Mouse (Mus musculus) stomach, embryonic 16.5 days (tissue): ENCODE measurements around the gene Fry. TPM values are rescaled to one million over a fixed set of nuclear protein-coding genes. Genes with fewer than 3 reads are reported as not detected.

Source experiments
- ATAC-seq: fragments of 200-750 bp; cut with Nextera tagmentation; 2 replicates; pipeline ENCODE4 v1.8.0; 2017; ENCODE audit warnings: moderate number of reproducible peaks, moderate TSS enrichment; ENCODE audit not compliant: insufficient read depth, low FRiP score
- H3K27ac ChIP-seq: fragments of 300-500 bp; sonication (generic); 2 replicates; pipeline ENCODE4 v1.5.1; 2014; ENCODE audit warnings: low read length
- H3K27me3 ChIP-seq: fragments of 300-500 bp; sonication (generic); 2 replicates; pipeline ENCODE4 v1.6.1; 2014; ENCODE audit warnings: low read length, control low read depth, mixed read lengths; ENCODE audit not compliant: control insufficient read depth, insufficient read depth
- H3K36me3 ChIP-seq: fragments of 300-500 bp; sonication (generic); 2 replicates; pipeline ENCODE4 v1.6.1; 2014; ENCODE audit warnings: low read length; ENCODE audit not compliant: control insufficient read depth, insufficient read depth
- H3K4me1 ChIP-seq: fragments of 300-500 bp; sonication (generic); 2 replicates; pipeline ENCODE4 v1.6.1; 2014; ENCODE audit warnings: low read length, control low read depth, mixed read lengths; ENCODE audit not compliant: control insufficient read depth, insufficient read depth
- H3K4me2 ChIP-seq: fragments of 300-500 bp; sonication (generic); 2 replicates; pipeline ENCODE4 v1.6.1; 2014; ENCODE audit warnings: low read depth, low read length, mixed read lengths
- H3K4me3 ChIP-seq: fragments of 300-500 bp; sonication (generic); replicated peaks from 2 replicates; pipeline ENCODE4 v1.5.1; 2014; ENCODE audit warnings: mild to moderate bottlenecking, low read length
- H3K9ac ChIP-seq: fragments of 300-500 bp; sonication (generic); 2 replicates; pipeline ENCODE4 v1.6.1; 2014; ENCODE audit warnings: low read length
- H3K9me3 ChIP-seq: fragments of 300-500 bp; sonication (generic); replicated peaks from 2 replicates; pipeline ENCODE4 v1.6.1; 2016; ENCODE audit warnings: low read length, control low read depth; ENCODE audit not compliant: control insufficient read depth
- WGBS: fragments of 180-500 bp; shearing (Covaris S2); extraction: QIAGEN DNeasy Blood & Tissue Kit; methylation state at CpG from one replicate; pipeline ENCODE4 v1.1.7; 2014; 5-methylcytosine and 5-hydroxymethylcytosine counted together
- polyA plus RNA-seq: library from polyadenylated mRNA; unstranded; fragments of >200 nt; fragmentation: Nextera tagmentation; extraction: Ambion mirVana; gene quantifications from 2 replicates; pipeline ENCODE4 v1.2.1, GENCODE M21; 2015

Gene Fry
- polyA plus RNA-seq, 1 experiment from 2014 or later, result 10.8 TPM

DNA sequence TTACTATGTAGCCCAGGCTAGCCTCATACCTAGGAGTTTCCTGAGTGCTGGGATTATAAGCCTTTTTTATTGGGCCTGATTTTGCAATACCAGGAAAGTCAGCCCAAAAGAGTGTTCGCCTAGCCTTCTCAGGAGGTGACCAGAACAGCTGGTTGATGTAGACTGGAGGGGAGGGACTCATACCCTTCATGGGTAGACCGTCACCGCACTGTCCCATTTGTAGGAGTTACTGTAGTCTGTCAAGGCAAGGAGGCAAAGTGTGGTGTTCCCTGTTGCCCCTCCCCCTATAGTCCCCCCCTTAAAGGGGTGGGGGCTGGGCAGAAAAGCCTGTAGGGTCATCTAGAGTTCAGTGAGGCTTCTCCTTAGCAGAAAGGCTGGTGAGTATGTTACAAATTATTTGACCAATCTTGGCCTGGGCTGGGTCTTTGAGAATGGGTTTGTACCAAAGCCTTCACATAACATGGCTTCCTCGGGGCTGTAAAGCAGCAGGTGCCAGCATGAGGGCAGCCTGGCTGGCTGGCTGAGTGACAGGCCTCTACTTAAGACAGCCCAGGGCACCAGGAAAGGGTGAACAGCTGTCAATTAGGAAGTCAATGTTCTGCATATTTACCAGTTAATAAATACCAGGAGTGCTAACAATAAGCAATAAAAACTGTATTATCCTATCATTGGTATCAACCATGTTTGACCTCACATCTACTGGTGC, 172.2 kb downstream of the Fry start:
- no peak overlapping the region for H3K9ac ChIP-seq
- no peaks in the 10 kb centered on the region for H3K27me3 ChIP-seq
- H3K4me2 ChIP-seq, result no peak overlapping the region
- peaks cover 9% of the 10 kb centered on the region for H3K4me1 ChIP-seq
- H3K9me3 ChIP-seq, result no peaks in the 10 kb centered on the region
- H3K27ac ChIP-seq, result no peak overlapping the region
- H3K36me3 ChIP-seq, result no peaks in the 10 kb centered on the region
- no peak for ATAC-seq
- H3K4me3 ChIP-seq, result no peak overlapping the region
- WGBS, result 65% methylated on average over 4 of the region's 4 CpGs

GRCm38 (mm10) chr5:150291216-150291615, 172.8 kb downstream of the Fry start:
- H3K4me2 ChIP-seq, result no peak overlapping the region
- H3K36me3 ChIP-seq, result no peaks in the 10 kb centered on the region
- no peak for ATAC-seq
- H3K27ac ChIP-seq, result no peak overlapping the region
- WGBS, result 80% methylated on average over 6 of the region's 6 CpGs
- no peak overlapping the region for H3K9ac ChIP-seq
- H3K4me3 ChIP-seq, result no peak overlapping the region
- H3K27me3 ChIP-seq, result no peaks in the 10 kb centered on the region
- no peaks in the 10 kb centered on the region for H3K9me3 ChIP-seq
- peaks cover 9% of the 10 kb centered on the region for H3K4me1 ChIP-seq

- no peaks in the 10 kb centered on the region for H3K9me3 ChIP-seq
- peak; percentile 23; the same call in 1 of the 2 replicates for ATAC-seq
These were observed 173.7 kb downstream of the Fry start for GRCm38 (mm10) chr5:150292186-150292585.

GRCm38 (mm10) chr5:150294306-150294705, 175.9 kb downstream of the Fry start:
- Histone ChIP-seq H3K4me2 (no peak overlapping the region), H3K4me3 (no peak overlapping the region), H3K27me3 (no peaks in the 10 kb centered on the region), H3K36me3 (no peaks in the 10 kb centered on the region), H3K4me1 (peaks cover 9% of the 10 kb centered on the region), H3K27ac (no peak overlapping the region), H3K9me3 (no peaks in the 10 kb centered on the region), H3K9ac (no peak overlapping the region)
- no peak for ATAC-seq
- 75% methylated on average over 11 of the region's 11 CpGs for WGBS

More at GRCm38 (mm10) chr5:150292186-150292585, 173.7 kb downstream of the Fry start:
- WGBS, result 37% methylated on average over 3 of the region's 3 CpGs
- H3K27me3 ChIP-seq, result no peaks in the 10 kb centered on the region
- H3K4me2 ChIP-seq, result no peak overlapping the region
- no peaks in the 10 kb centered on the region for H3K36me3 ChIP-seq
- peaks cover 9% of the 10 kb centered on the region for H3K4me1 ChIP-seq
- H3K4me3 ChIP-seq, result no peak overlapping the region
- no peak overlapping the region for H3K9ac ChIP-seq
- H3K27ac ChIP-seq, result no peak overlapping the region

DNA sequence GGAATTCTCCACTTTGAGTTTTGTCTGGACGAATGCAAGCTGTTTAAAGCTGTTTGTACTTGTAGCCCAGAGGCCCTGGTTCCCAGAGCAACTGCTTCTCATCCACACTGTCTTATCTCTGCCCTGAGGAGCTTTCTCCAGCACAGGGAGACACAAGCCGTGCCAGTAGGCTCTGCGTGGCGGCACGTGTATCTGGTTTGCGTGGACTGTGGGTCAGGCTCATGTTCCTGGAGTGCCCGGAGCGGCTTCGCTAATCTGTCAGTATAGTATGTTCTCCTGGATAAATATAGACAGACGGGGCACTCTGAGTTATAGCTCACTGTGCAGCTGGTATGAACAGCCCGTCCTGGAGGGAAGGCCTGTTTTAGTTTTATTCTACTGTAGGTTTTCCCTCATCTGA, 176.7 kb downstream of the Fry start:
- WGBS, result 52% methylated on average over 11 of the region's 11 CpGs
- H3K4me2 ChIP-seq, result no peak overlapping the region
- peaks cover 9% of the 10 kb centered on the region for H3K4me1 ChIP-seq
- no peaks in the 10 kb centered on the region for H3K27me3 ChIP-seq
- H3K9ac ChIP-seq, result no peak overlapping the region
- ATAC-seq, result no peak
- H3K4me3 ChIP-seq, result no peak overlapping the region
- H3K36me3 ChIP-seq, result no peaks in the 10 kb centered on the region
- peak overlapping the region; percentile 65 for H3K27ac ChIP-seq
- no peaks in the 10 kb centered on the region for H3K9me3 ChIP-seq

GRCm38 (mm10) chr5:150298969-150299368, 180.5 kb downstream of the Fry start:
- H3K9ac ChIP-seq, result no peak overlapping the region
- no peaks in the 10 kb centered on the region for H3K27me3 ChIP-seq
- H3K4me1 ChIP-seq, result peaks cover 6% of the 10 kb centered on the region
- H3K27ac ChIP-seq, result no peak overlapping the region
- no peak overlapping the region for H3K4me3 ChIP-seq
- WGBS, result 81% methylated on average over 6 of the region's 6 CpGs
- no peak overlapping the region for H3K4me2 ChIP-seq
- H3K9me3 ChIP-seq, result no peaks in the 10 kb centered on the region
- no peak for ATAC-seq
- H3K36me3 ChIP-seq, result no peaks in the 10 kb centered on the region

DNA sequence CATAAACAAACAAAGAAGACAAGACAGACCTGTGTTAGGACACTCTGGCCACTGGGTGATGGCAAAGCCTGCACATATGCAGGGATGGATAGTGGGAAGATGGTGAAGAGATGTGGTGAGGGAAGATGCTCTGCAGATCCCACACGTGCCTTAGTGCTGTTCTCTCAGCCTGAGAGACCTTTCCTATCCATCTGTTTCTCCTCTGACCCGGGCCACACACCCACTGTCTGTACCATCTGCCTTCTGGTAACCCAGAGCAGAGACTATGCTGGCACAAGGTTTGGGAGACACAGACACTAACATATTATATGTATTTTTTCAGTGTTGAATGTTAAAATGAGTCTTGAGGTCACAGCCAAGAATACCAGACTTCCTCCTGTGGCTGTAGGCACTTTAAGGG, 183.7 kb downstream of the Fry start:
- H3K4me1 ChIP-seq, result no peaks in the 10 kb centered on the region
- 84% methylated on average over 2 of the region's 2 CpGs for WGBS

GRCm38 (mm10) chr5:150302996-150303395, 184.6 kb downstream of the Fry start:
- WGBS, result 60% methylated on average over 5 of the region's 5 CpGs

More for the DNA sequence above, 183.7 kb downstream of the Fry start:
- Histone ChIP-seq H3K9me3 (no peaks in the 10 kb centered on the region), H3K4me2 (no peak overlapping the region), H3K27me3 (no peaks in the 10 kb centered on the region), H3K36me3 (no peaks in the 10 kb centered on the region), H3K4me3 (no peak overlapping the region), H3K27ac (no peak overlapping the region), H3K9ac (no peak overlapping the region)
- ATAC-seq, result no peak

DNA sequence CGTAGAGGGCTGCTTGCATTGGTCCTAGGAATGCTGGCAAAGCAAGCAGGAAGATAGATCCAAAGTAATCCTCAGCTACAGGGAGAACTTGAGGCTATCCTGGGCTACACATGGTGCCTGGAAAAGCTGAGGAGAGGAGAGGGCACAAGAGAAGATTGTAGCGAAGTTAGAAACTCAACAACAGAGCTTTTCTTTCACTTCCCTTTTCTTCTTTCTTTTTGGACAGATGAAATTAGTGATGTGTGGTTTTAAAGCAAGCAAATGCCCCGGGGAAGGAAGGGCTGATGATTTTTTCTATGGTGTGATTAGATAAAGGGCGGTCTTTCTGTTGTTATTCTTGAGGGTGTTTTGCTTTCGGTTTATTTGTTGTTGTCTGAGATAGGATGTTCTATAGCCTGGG, 188.1 kb downstream of the Fry start:
- Histone ChIP-seq H3K4me3 (no peak overlapping the region), H3K36me3 (no peaks in the 10 kb centered on the region), H3K9ac (no peak overlapping the region), H3K4me2 (no peak overlapping the region), H3K27ac (no peak overlapping the region), H3K27me3 (no peaks in the 10 kb centered on the region), H3K4me1 (no peaks in the 10 kb centered on the region), H3K9me3 (no peaks in the 10 kb centered on the region)
- ATAC-seq, result no peak
- 78% methylated on average over 5 of the region's 5 CpGs for WGBS

More at GRCm38 (mm10) chr5:150302996-150303395, 184.6 kb downstream of the Fry start:
- no peaks in the 10 kb centered on the region for H3K36me3 ChIP-seq
- H3K4me1 ChIP-seq, result no peaks in the 10 kb centered on the region
- H3K9me3 ChIP-seq, result no peaks in the 10 kb centered on the region
- H3K27me3 ChIP-seq, result no peaks in the 10 kb centered on the region
- H3K27ac ChIP-seq, result no peak overlapping the region
- H3K4me2 ChIP-seq, result no peak overlapping the region
- ATAC-seq, result no peak
- H3K4me3 ChIP-seq, result no peak overlapping the region
- H3K9ac ChIP-seq, result no peak overlapping the region
